Mouse (Mus musculus): ENCODE measurements around the gene Slc22a1. TPM values are rescaled to one million over a fixed set of nuclear protein-coding genes. Genes with fewer than 3 reads are reported as not detected.

The Slc22a1 gene
- polyA plus RNA-seq, 1 experiment from 2014 or later = 0.25 TPM

- H3K27ac ChIP-seq = no peak overlapping the region
- ATAC-seq (ENCODE audit: low FRiP score, low read depth) = no peak
- 63% methylated on average over 7 of the region's 7 CpGs for WGBS
Observed at GRCm38 (mm10) chr17:12655826-12656225, 19.8 kb downstream of the Slc22a1 start.

GRCm38 (mm10) chr17:12654061-12654460, 21.6 kb downstream of the Slc22a1 start:
- H3K9ac ChIP-seq = no peak overlapping the region
- ATAC-seq (ENCODE audit: low FRiP score, low read depth) = no peak
- WGBS = 84% methylated on average over 3 of the region's 3 CpGs
- no peak overlapping the region for H3K4me2 ChIP-seq (replicated peaks)
- H3K27me3 ChIP-seq = no peaks in the 10 kb centered on the region
- no peaks in the 10 kb centered on the region for H3K4me1 ChIP-seq
- no peak overlapping the region for H3K27ac ChIP-seq
- no peak overlapping the region for H3K4me3 ChIP-seq
- no peaks in the 10 kb centered on the region for H3K36me3 ChIP-seq
- no peaks in the 10 kb centered on the region for H3K9me3 ChIP-seq

More at GRCm38 (mm10) chr17:12655826-12656225, 19.8 kb downstream of the Slc22a1 start:
- no peak overlapping the region for H3K9ac ChIP-seq
- no peaks in the 10 kb centered on the region for H3K36me3 ChIP-seq
- H3K4me3 ChIP-seq = no peak overlapping the region
- no peaks in the 10 kb centered on the region for H3K4me1 ChIP-seq
- H3K4me2 ChIP-seq (replicated peaks) = no peak overlapping the region
- H3K9me3 ChIP-seq = no peaks in the 10 kb centered on the region
- H3K27me3 ChIP-seq = no peaks in the 10 kb centered on the region

GRCm38 (mm10) chr17:12652604-12653003, 23.0 kb downstream of the Slc22a1 start:
- H3K9me3 ChIP-seq = no peaks in the 10 kb centered on the region
- no peaks in the 10 kb centered on the region for H3K36me3 ChIP-seq
- no peak overlapping the region for H3K4me2 ChIP-seq (replicated peaks)
- no peaks in the 10 kb centered on the region for H3K4me1 ChIP-seq
- H3K27ac ChIP-seq = no peak overlapping the region
- no peak overlapping the region for H3K9ac ChIP-seq
- H3K27me3 ChIP-seq = no peaks in the 10 kb centered on the region
- ATAC-seq (ENCODE audit: low FRiP score, low read depth) = no peak
- WGBS = 91% methylated on average over 11 of the region's 11 CpGs
- no peak overlapping the region for H3K4me3 ChIP-seq

- Histone ChIP-seq H3K4me3 (no peak overlapping the region), H3K36me3 (no peaks in the 10 kb centered on the region), H3K9ac (no peak overlapping the region), H3K4me1 (no peaks in the 10 kb centered on the region), H3K27me3 (no peaks in the 10 kb centered on the region), H3K27ac (no peak overlapping the region), H3K9me3 (no peaks in the 10 kb centered on the region), H3K4me2 (replicated peaks) (no peak overlapping the region)
- ATAC-seq (ENCODE audit: low FRiP score, low read depth) = no peak
- WGBS = 87% methylated on average over 5 of the region's 5 CpGs
Observed at GRCm38 (mm10) chr17:12645461-12645860, 30.2 kb downstream of the Slc22a1 start.

- Histone ChIP-seq H3K27me3 (no peaks in the 10 kb centered on the region), H3K36me3 (no peaks in the 10 kb centered on the region), H3K27ac (no peak overlapping the region), H3K4me2 (replicated peaks) (no peak overlapping the region), H3K9ac (no peak overlapping the region), H3K9me3 (0 out of 2 replicates have a peak, but pooled peaks cover 3% of the 10 kb centered on the region), H3K4me3 (no peak overlapping the region), H3K4me1 (no peaks in the 10 kb centered on the region)
- ATAC-seq (ENCODE audit: low FRiP score, low read depth) = no peak
- WGBS = 75% methylated on average over 4 of the region's 4 CpGs
Observed at GRCm38 (mm10) chr17:12641087-12641486, 34.5 kb downstream of the Slc22a1 start.

GRCm38 (mm10) chr17:12639585-12639984, 36.0 kb downstream of the Slc22a1 start:
- Histone ChIP-seq H3K9ac (no peak overlapping the region), H3K4me1 (no peaks in the 10 kb centered on the region), H3K9me3 (0 out of 2 replicates have a peak, but pooled peaks cover 3% of the 10 kb centered on the region), H3K27me3 (no peaks in the 10 kb centered on the region), H3K36me3 (no peaks in the 10 kb centered on the region), H3K27ac (no peak overlapping the region), H3K4me2 (replicated peaks) (no peak overlapping the region), H3K4me3 (no peak overlapping the region)
- WGBS = 93% methylated on average over 3 of the region's 3 CpGs
- no peak for ATAC-seq (ENCODE audit: low FRiP score, low read depth)

GRCm38 (mm10) chr17:12634814-12635213, 40.8 kb downstream of the Slc22a1 start:
- Histone ChIP-seq H3K36me3 (no peaks in the 10 kb centered on the region), H3K4me3 (no peak overlapping the region), H3K4me1 (peaks cover 10% of the 10 kb centered on the region; the same call in 1 of the 2 replicates), H3K9me3 (0 out of 2 replicates have a peak, but pooled peaks cover 3% of the 10 kb centered on the region), H3K9ac (no peak overlapping the region), H3K27me3 (no peaks in the 10 kb centered on the region), H3K27ac (no peak overlapping the region), H3K4me2 (replicated peaks) (no peak overlapping the region)
- no peak for ATAC-seq (ENCODE audit: low FRiP score, low read depth)
- 62% methylated on average over 4 of the region's 4 CpGs for WGBS

GRCm38 (mm10) chr17:12631771-12632600, 43.6 kb downstream of the Slc22a1 start:
- no peaks in the 10 kb centered on the region for H3K36me3 ChIP-seq
- H3K4me1 ChIP-seq = peaks cover 10% of the 10 kb centered on the region; the same call in 1 of the 2 replicates
- no peaks in the 10 kb centered on the region for H3K27me3 ChIP-seq
- no peak overlapping the region for H3K4me3 ChIP-seq
- H3K9me3 ChIP-seq = no peaks in the 10 kb centered on the region
- no peak; the same call in none of the 2 replicates for ATAC-seq (ENCODE audit: low FRiP score, low read depth)
- H3K4me2 ChIP-seq (replicated peaks) = no peak overlapping the region
- 25% methylated on average over 7 of the region's 7 CpGs for whole genome bisulfite sequencing
- no peak overlapping the region for H3K27ac ChIP-seq
- H3K9ac ChIP-seq = no peak overlapping the region

GRCm38 (mm10) chr17:12630976-12631730, 44.5 kb downstream of the Slc22a1 start:
- H3K27ac ChIP-seq = no peak overlapping the region

GRCm38 (mm10) chr17:12627983-12628382, 47.6 kb downstream of the Slc22a1 start:
- Histone ChIP-seq H3K36me3 (no peaks in the 10 kb centered on the region), H3K4me3 (no peak overlapping the region), H3K4me2 (replicated peaks) (no peak overlapping the region), H3K4me1 (peaks cover 10% of the 10 kb centered on the region; the same call in 1 of the 2 replicates), H3K9me3 (peaks cover 15% of the 10 kb centered on the region; the same call in 1 of the 2 replicates), H3K27me3 (no peaks in the 10 kb centered on the region), H3K27ac (no peak overlapping the region), H3K9ac (no peak overlapping the region)
- 88% methylated on average over 4 of the region's 4 CpGs for WGBS
- no peak for ATAC-seq (ENCODE audit: low FRiP score, low read depth)

More at GRCm38 (mm10) chr17:12630976-12631730, 44.5 kb downstream of the Slc22a1 start:
- 11% methylated on average over 6 of the region's 6 CpGs for WGBS
- Histone ChIP-seq H3K9ac (no peak overlapping the region), H3K4me3 (no peak overlapping the region), H3K4me1 (peaks cover 10% of the 10 kb centered on the region; the same call in 1 of the 2 replicates), H3K27me3 (no peaks in the 10 kb centered on the region), H3K36me3 (no peaks in the 10 kb centered on the region), H3K9me3 (0 out of 2 replicates have a peak, but pooled peaks cover under 1% of the 10 kb centered on the region), H3K4me2 (replicated peaks) (no peak overlapping the region)
- no peak for ATAC-seq (ENCODE audit: low FRiP score, low read depth)

GRCm38 (mm10) chr17:12619641-12620040, 56.0 kb downstream of the Slc22a1 start:
- no peak overlapping the region for H3K9ac ChIP-seq
- 72% methylated on average over 2 of the region's 2 CpGs for WGBS
- no peak for ATAC-seq (ENCODE audit: low FRiP score, low read depth)
- no peak overlapping the region for H3K4me2 ChIP-seq (replicated peaks)
- no peaks in the 10 kb centered on the region for H3K27me3 ChIP-seq
- H3K36me3 ChIP-seq = no peaks in the 10 kb centered on the region
- H3K4me1 ChIP-seq = no peaks in the 10 kb centered on the region
- H3K27ac ChIP-seq = no peak overlapping the region
- peaks cover under 1% of the 10 kb centered on the region; the same call in 1 of the 2 replicates for H3K9me3 ChIP-seq
- H3K4me3 ChIP-seq = no peak overlapping the region

- ATAC-seq (ENCODE audit: low FRiP score, low read depth) = no peak
- 54% methylated on average over 4 of the region's 4 CpGs for WGBS
- H3K9ac ChIP-seq = no peak overlapping the region
- H3K4me3 ChIP-seq = no peak overlapping the region
- no peaks in the 10 kb centered on the region for H3K27me3 ChIP-seq
- no peaks in the 10 kb centered on the region for H3K4me1 ChIP-seq
- no peaks in the 10 kb centered on the region for H3K36me3 ChIP-seq
- no peaks in the 10 kb centered on the region for H3K9me3 ChIP-seq
- no peak overlapping the region for H3K4me2 ChIP-seq (replicated peaks)
- no peak overlapping the region for H3K27ac ChIP-seq
Observed at GRCm38 (mm10) chr17:12615429-12615828, 60.2 kb downstream of the Slc22a1 start.
